Mouse (Mus musculus) erythroblast, embryonic 14.5 days (primary cell): ENCODE data around the gene Efcab5. TPM values are rescaled to one million over a fixed set of nuclear protein-coding genes. Genes with fewer than 3 reads are reported as not detected.

ENCODE experiments used
- H3K27me3 ChIP-seq: 2 replicates; pipeline ENCODE4 v1.6.1; 2012; ENCODE audit warnings: inconsistent platforms; ENCODE audit not compliant: control insufficient read depth
- H3K36me3 ChIP-seq: 2 replicates; pipeline ENCODE4 v1.6.1; 2012; ENCODE audit warnings: mild to moderate bottlenecking, inconsistent platforms; ENCODE audit not compliant: control insufficient read depth
- H3K4me1 ChIP-seq: 2 replicates; pipeline ENCODE4 v1.6.1; 2012; ENCODE audit warnings: inconsistent platforms; ENCODE audit not compliant: control insufficient read depth
- H3K4me3 ChIP-seq: replicated peaks from 2 replicates; pipeline ENCODE3; 2012; ENCODE audit warnings: moderate library complexity, mild to moderate bottlenecking, inconsistent platforms
- H3K9me3 ChIP-seq: 2 replicates; pipeline ENCODE4 v1.6.1; 2012; ENCODE audit warnings: low read length, inconsistent platforms, mixed read lengths; ENCODE audit not compliant: control insufficient read depth
- GATA1 ChIP-seq: IDR thresholded peaks from 2 replicates; pipeline ENCODE4 v1.6.1; 2012; ENCODE audit warnings: low read length, inconsistent platforms, mixed read lengths
- TAL1 ChIP-seq: IDR thresholded peaks from 3 replicates; pipeline ENCODE4 v1.6.1; 2012; ENCODE audit warnings: low read length, inconsistent platforms, mixed read lengths
- polyA plus RNA-seq: library from polyadenylated mRNA; stranded (reverse); fragments of >175 nt; gene quantifications from 2 replicates; pipeline ENCODE4 v1.2.3, GENCODE M21; 2012

The Efcab5 gene
- polyA plus RNA-seq, 1 experiment, result not detected

GRCm38 (mm10) chr11:77106961-77107360 lies 81.8 kb downstream of the Efcab5 start:
- Histone ChIP-seq H3K4me1 (no peaks in the 10 kb centered on the region), H3K36me3 (no peaks in the 10 kb centered on the region), H3K9me3 (no peaks in the 10 kb centered on the region), H3K27me3 (no peaks in the 10 kb centered on the region), H3K4me3 (no peak overlapping the region)
- TF ChIP-seq GATA1 (no peak), TAL1 (no peak)

GRCm38 (mm10) chr11:77100137-77100937 lies 88.4 kb downstream of the Efcab5 start:
- H3K4me1 ChIP-seq, result no peaks in the 10 kb centered on the region
- H3K36me3 ChIP-seq, result no peaks in the 10 kb centered on the region
- no peaks in the 10 kb centered on the region for H3K27me3 ChIP-seq
- TF ChIP-seq TAL1 (no peak), GATA1 (no peak)
- no peak overlapping the region for H3K4me3 ChIP-seq
- no peaks in the 10 kb centered on the region for H3K9me3 ChIP-seq

GRCm38 (mm10) chr11:77098332-77098972 lies 90.3 kb downstream of the Efcab5 start:
- Histone ChIP-seq H3K36me3 (no peaks in the 10 kb centered on the region), H3K27me3 (no peaks in the 10 kb centered on the region), H3K4me1 (no peaks in the 10 kb centered on the region), H3K9me3 (no peaks in the 10 kb centered on the region), H3K4me3 (no peak overlapping the region)
- TF ChIP-seq TAL1, result no peak
- TF ChIP-seq GATA1, result no peak

- H3K9me3 ChIP-seq, result no peaks in the 10 kb centered on the region
- TF ChIP-seq TAL1, result no peak
- TF ChIP-seq GATA1, result no peak
- H3K4me1 ChIP-seq, result no peaks in the 10 kb centered on the region
- no peak overlapping the region for H3K4me3 ChIP-seq
- no peaks in the 10 kb centered on the region for H3K36me3 ChIP-seq
- H3K27me3 ChIP-seq, result peaks cover 3% of the 10 kb centered on the region; the same call in 1 of the 2 replicates
Measured at GRCm38 (mm10) chr11:77096991-77097390, 91.8 kb downstream of the Efcab5 start.

GRCm38 (mm10) chr11:77096581-77096980 lies 92.2 kb downstream of the Efcab5 start:
- TF ChIP-seq TAL1 (no peak), GATA1 (no peak)
- Histone ChIP-seq H3K9me3 (no peaks in the 10 kb centered on the region), H3K27me3 (peaks cover 3% of the 10 kb centered on the region; the same call in 1 of the 2 replicates)

GRCm38 (mm10) chr11:77095206-77095605 lies 93.6 kb downstream of the Efcab5 start:
- Histone ChIP-seq H3K27me3 (peaks cover 3% of the 10 kb centered on the region; the same call in 1 of the 2 replicates), H3K4me3 (no peak overlapping the region), H3K36me3 (no peaks in the 10 kb centered on the region), H3K4me1 (no peaks in the 10 kb centered on the region), H3K9me3 (no peaks in the 10 kb centered on the region)
- no peak for TF ChIP-seq GATA1

More at GRCm38 (mm10) chr11:77096581-77096980, 92.2 kb downstream of the Efcab5 start:
- no peaks in the 10 kb centered on the region for H3K36me3 ChIP-seq
- H3K4me1 ChIP-seq, result no peaks in the 10 kb centered on the region
- no peak overlapping the region for H3K4me3 ChIP-seq

- H3K27me3 ChIP-seq, result peaks cover 3% of the 10 kb centered on the region; the same call in 1 of the 2 replicates
- no peaks in the 10 kb centered on the region for H3K9me3 ChIP-seq
- H3K4me3 ChIP-seq, result no peak overlapping the region
- TF ChIP-seq GATA1 (no peak), TAL1 (no peak)
- no peaks in the 10 kb centered on the region for H3K36me3 ChIP-seq
- no peaks in the 10 kb centered on the region for H3K4me1 ChIP-seq
Measured at GRCm38 (mm10) chr11:77094136-77094535, 94.6 kb downstream of the Efcab5 start.

GRCm38 (mm10) chr11:77093208-77093607 lies 95.6 kb downstream of the Efcab5 start:
- Histone ChIP-seq H3K9me3 (no peaks in the 10 kb centered on the region), H3K27me3 (peaks cover 3% of the 10 kb centered on the region; the same call in 1 of the 2 replicates), H3K36me3 (no peaks in the 10 kb centered on the region), H3K4me1 (no peaks in the 10 kb centered on the region), H3K4me3 (no peak overlapping the region)
- TF ChIP-seq TAL1 (no peak), GATA1 (no peak)

GRCm38 (mm10) chr11:77089162-77089561 lies 99.6 kb downstream of the Efcab5 start:
- peaks cover 5% of the 10 kb centered on the region for H3K27me3 ChIP-seq
- no peaks in the 10 kb centered on the region for H3K4me1 ChIP-seq
- TF ChIP-seq TAL1, result no peak
- no peak overlapping the region for H3K4me3 ChIP-seq
- H3K9me3 ChIP-seq, result no peaks in the 10 kb centered on the region
- H3K36me3 ChIP-seq, result no peaks in the 10 kb centered on the region
